Mouse (Mus musculus) spleen, adult 2 months (tissue): ENCODE measurements around the gene Shbg.

ENCODE experiments used
- CTCF ChIP-seq: fragments of 200-500 bp; IDR thresholded peaks from 2 replicates; pipeline ENCODE4 v1.5.1; 2011; ENCODE audit warnings: mild to moderate bottlenecking, inconsistent platforms; ENCODE audit not compliant: insufficient read depth, insufficient read length, insufficient replicate concordance; ENCODE audit errors: extremely low read depth
- POLR2A ChIP-seq: fragments of 200-500 bp; IDR thresholded peaks from 2 replicates; pipeline ENCODE4 v1.6.1; 2011; ENCODE audit warnings: low read depth, low read length, inconsistent platforms

DNA sequence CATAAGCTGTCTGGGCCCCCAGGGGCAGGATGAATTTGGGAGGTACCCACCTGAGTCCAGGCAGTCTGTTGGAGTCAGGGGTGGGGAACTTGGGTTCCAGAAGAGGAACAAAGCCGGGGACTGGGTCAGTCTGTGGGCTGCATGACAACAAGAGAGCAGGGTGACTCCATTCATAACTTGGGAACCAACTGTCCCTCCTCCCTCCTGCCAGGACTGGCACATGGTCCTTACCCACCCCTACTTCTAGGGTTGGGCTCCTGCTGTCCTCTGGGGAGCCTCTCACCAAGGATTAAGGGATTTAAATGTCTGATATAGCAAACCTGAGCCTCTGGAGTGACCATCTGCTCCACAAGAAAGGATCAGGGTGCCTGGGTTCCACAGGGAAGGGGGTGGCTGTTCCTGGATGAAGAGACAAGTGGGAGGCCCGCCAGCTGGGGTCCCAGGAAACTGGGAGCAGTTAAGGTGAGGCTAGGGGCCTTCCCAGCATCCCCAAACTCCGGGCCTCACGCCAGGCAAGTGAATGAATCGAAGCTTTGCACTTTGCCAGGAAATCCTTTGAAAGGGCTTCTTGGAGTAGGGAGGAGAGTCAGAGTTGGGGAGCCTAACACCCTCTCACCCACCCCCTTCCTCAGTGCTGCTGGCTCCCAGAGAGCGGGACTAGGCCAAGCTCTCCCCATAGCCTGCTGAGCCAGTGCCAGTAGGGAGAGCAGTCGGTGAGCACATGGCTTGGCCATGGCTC is 25.6 kb downstream of the Shbg start:
- TF ChIP-seq CTCF (no peak), POLR2A (no peak)
